Mouse (Mus musculus): ENCODE data around the gene Rhoc. TPM values are rescaled to one million over a fixed set of nuclear protein-coding genes. Genes with fewer than 3 reads are reported as not detected.

Gene Rhoc
- polyA plus RNA-seq, 1 experiment from 2014 or later: 243 TPM

GRCm38 (mm10) chr3:104770918-104771317, 17.3 kb upstream of the Rhoc start:
- no peak for DNase-seq (ENCODE audit: low spot score)
- H3K36me3 ChIP-seq: no peaks in the 10 kb centered on the region
- peaks cover 23% of the 10 kb centered on the region for H3K4me1 ChIP-seq
- no peak overlapping the region for H3K27ac ChIP-seq
- H3K27me3 ChIP-seq (ENCODE audit: insufficient read depth, poor library complexity, severe bottlenecking): peaks cover 21% of the 10 kb centered on the region
- 67% methylated on average over 3 of the region's 3 CpGs for whole genome bisulfite sequencing
- H3K4me3 ChIP-seq: no peak overlapping the region
- H3K9me3 ChIP-seq: no peaks in the 10 kb centered on the region

- WGBS: 53% methylated on average over 6 of the region's 6 CpGs
- Histone ChIP-seq H3K36me3 (no peaks in the 10 kb centered on the region), H3K9me3 (no peaks in the 10 kb centered on the region), H3K4me3 (no peak overlapping the region), H3K27me3 (ENCODE audit: insufficient read depth, poor library complexity, severe bottlenecking) (peaks cover 27% of the 10 kb centered on the region), H3K27ac (no peak overlapping the region), H3K4me1 (peaks cover 23% of the 10 kb centered on the region)
- DNase-seq (ENCODE audit: low spot score): no peak
These were observed 16.7 kb upstream of the Rhoc start for GRCm38 (mm10) chr3:104771460-104771859.

GRCm38 (mm10) chr3:104773301-104773700, 14.9 kb upstream of the Rhoc start:
- Histone ChIP-seq H3K36me3 (no peaks in the 10 kb centered on the region), H3K9me3 (no peaks in the 10 kb centered on the region), H3K27ac (no peak overlapping the region), H3K27me3 (ENCODE audit: insufficient read depth, poor library complexity, severe bottlenecking) (peaks cover 44% of the 10 kb centered on the region), H3K4me3 (no peak overlapping the region), H3K4me1 (peaks cover 29% of the 10 kb centered on the region)
- no peak for DNase-seq (ENCODE audit: low spot score)
- 76% methylated on average over 7 of the region's 7 CpGs for WGBS

- Histone ChIP-seq H3K27ac (peak overlapping the region; percentile 52; the same call in 1 of the 2 replicates), H3K9me3 (no peaks in the 10 kb centered on the region), H3K27me3 (ENCODE audit: insufficient read depth, poor library complexity, severe bottlenecking) (peaks cover 70% of the 10 kb centered on the region), H3K4me1 (peaks cover 42% of the 10 kb centered on the region), H3K4me3 (peak overlapping the region; percentile 61), H3K36me3 (no peaks in the 10 kb centered on the region)
- no peak for DNase-seq (ENCODE audit: low spot score)
- WGBS: 2% methylated on average over 20 of the region's 20 CpGs
These were observed 10.8 kb upstream of the Rhoc start for GRCm38 (mm10) chr3:104777342-104777741.

GRCm38 (mm10) chr3:104779949-104780348, 8.2 kb upstream of the Rhoc start:
- 2% methylated on average over 7 of the region's 7 CpGs for WGBS
- Histone ChIP-seq H3K4me3 (no peak overlapping the region), H3K9me3 (no peaks in the 10 kb centered on the region), H3K4me1 (peaks cover 44% of the 10 kb centered on the region), H3K36me3 (0 out of 2 replicates have a peak, but pooled peaks cover under 1% of the 10 kb centered on the region), H3K27ac (no peak overlapping the region), H3K27me3 (ENCODE audit: insufficient read depth, poor library complexity, severe bottlenecking) (peaks cover 79% of the 10 kb centered on the region)
- no peak for DNase-seq (ENCODE audit: low spot score)

GRCm38 (mm10) chr3:104780561-104781420, 7.4 kb upstream of the Rhoc start, which contains the start of gene Ppm1j:
Gene Ppm1j (plus strand): TSS chr3:104781056.
- peak; percentile 91 for DNase-seq (ENCODE audit: low spot score)
- Histone ChIP-seq H3K4me1 (peaks cover 44% of the 10 kb centered on the region), H3K27ac (peak within 1 kb of the TSS; percentile 90), H3K4me3 (peak within 1 kb of the TSS; percentile 79), H3K36me3 (0 out of 2 replicates have a peak, but pooled peaks cover 8% of the 10 kb centered on the region), H3K9me3 (no peaks in the 10 kb centered on the region), H3K27me3 (ENCODE audit: insufficient read depth, poor library complexity, severe bottlenecking) (peaks cover 73% of the 10 kb centered on the region)
- under 1% methylated on average over 56 of the region's 56 CpGs for WGBS

GRCm38 (mm10) chr3:104781471-104781903, 6.7 kb upstream of the Rhoc start, which contains the start of gene Fam19a3:
Gene Fam19a3 (minus strand): TSS chr3:104781840.
- Histone ChIP-seq H3K27me3 (ENCODE audit: insufficient read depth, poor library complexity, severe bottlenecking) (peaks cover 66% of the 10 kb centered on the region), H3K36me3 (0 out of 2 replicates have a peak, but pooled peaks cover 11% of the 10 kb centered on the region), H3K27ac (peak within 1 kb of the TSS; percentile 90), H3K4me1 (peaks cover 44% of the 10 kb centered on the region), H3K4me3 (peak within 1 kb of the TSS; percentile 79), H3K9me3 (no peaks in the 10 kb centered on the region)
- DNase-seq (ENCODE audit: low spot score): no peak
- WGBS: 1% methylated on average over 26 of the region's 26 CpGs

GRCm38 (mm10) chr3:104782061-104782681, 6.0 kb upstream of the Rhoc start:
- Histone ChIP-seq H3K27ac (peak overlapping the region; percentile 90), H3K4me3 (peak overlapping the region; percentile 79), H3K4me1 (peaks cover 40% of the 10 kb centered on the region), H3K27me3 (ENCODE audit: insufficient read depth, poor library complexity, severe bottlenecking) (peaks cover 59% of the 10 kb centered on the region), H3K36me3 (0 out of 2 replicates have a peak, but pooled peaks cover 11% of the 10 kb centered on the region), H3K9me3 (no peaks in the 10 kb centered on the region)
- DNase-seq (ENCODE audit: low spot score): no peak
- WGBS: 17% methylated on average over 12 of the region's 12 CpGs

GRCm38 (mm10) chr3:104783971-104784500, 4.1 kb upstream of the Rhoc start:
- peaks cover 47% of the 10 kb centered on the region for H3K4me1 ChIP-seq
- peaks cover 41% of the 10 kb centered on the region for H3K27me3 ChIP-seq (ENCODE audit: insufficient read depth, poor library complexity, severe bottlenecking)
- DNase-seq (ENCODE audit: low spot score): no peak
- H3K4me3 ChIP-seq: no peak overlapping the region
- WGBS: 26% methylated on average over 14 of the region's 14 CpGs
- no peaks in the 10 kb centered on the region for H3K9me3 ChIP-seq
- H3K36me3 ChIP-seq: 0 out of 2 replicates have a peak, but pooled peaks cover 11% of the 10 kb centered on the region
- H3K27ac ChIP-seq: no peak overlapping the region

GRCm38 (mm10) chr3:104785284-104785683, 2.9 kb upstream of the Rhoc start:
- Histone ChIP-seq H3K4me1 (peaks cover 50% of the 10 kb centered on the region), H3K36me3 (0 out of 2 replicates have a peak, but pooled peaks cover 11% of the 10 kb centered on the region), H3K27me3 (ENCODE audit: insufficient read depth, poor library complexity, severe bottlenecking) (peaks cover 33% of the 10 kb centered on the region), H3K27ac (no peak overlapping the region), H3K9me3 (no peaks in the 10 kb centered on the region), H3K4me3 (no peak overlapping the region)
- WGBS: 84% methylated on average over 6 of the region's 6 CpGs
- DNase-seq (ENCODE audit: low spot score): no peak

- no peaks in the 10 kb centered on the region for H3K9me3 ChIP-seq
- H3K4me1 ChIP-seq: peaks cover 61% of the 10 kb centered on the region
- peak overlapping the region; percentile 79 for H3K4me3 ChIP-seq
- 0 out of 2 replicates have a peak, but pooled peaks cover 6% of the 10 kb centered on the region for H3K27me3 ChIP-seq (ENCODE audit: insufficient read depth, poor library complexity, severe bottlenecking)
- peak overlapping the region; percentile 90 for H3K27ac ChIP-seq
- peak; percentile 94 for DNase-seq (ENCODE audit: low spot score)
- peaks cover 40% of the 10 kb centered on the region for H3K36me3 ChIP-seq
- under 1% methylated on average over 51 of the region's 52 CpGs for WGBS
These were observed 561 bp downstream of the Rhoc start for GRCm38 (mm10) chr3:104788561-104789311.

GRCm38 (mm10) chr3:104789312-104789605, 1.1 kb downstream of the Rhoc start:
- H3K9me3 ChIP-seq: no peaks in the 10 kb centered on the region
- WGBS: under 1% methylated on average over 10 of the region's 10 CpGs
- peaks cover 44% of the 10 kb centered on the region for H3K36me3 ChIP-seq
- H3K27ac ChIP-seq: peak overlapping the region; percentile 90
- H3K27me3 ChIP-seq (ENCODE audit: insufficient read depth, poor library complexity, severe bottlenecking): 0 out of 2 replicates have a peak, but pooled peaks cover under 1% of the 10 kb centered on the region
- H3K4me1 ChIP-seq: peaks cover 62% of the 10 kb centered on the region
- peak; percentile 84 for DNase-seq (ENCODE audit: low spot score)
- peak overlapping the region; percentile 79 for H3K4me3 ChIP-seq

Data from heart, embryonic 10.5 days (tissue).